Mouse (Mus musculus) adrenal gland, postnatal 4 days (tissue): ENCODE data around the gene Olfr235. TPM values are rescaled to one million over a fixed set of nuclear protein-coding genes. Genes with fewer than 3 reads are reported as not detected.
"Not testable (repeated sequence)": the region's sequence is repeated elsewhere in the genome, so short reads cannot be mapped to it uniquely, and the experiment has no call there.

Source experiments
- DNase-seq, 2 experiments: peaks; one replicate each; pipeline ENCODE4 v3.0.0; 2021 to 2022; ENCODE audit warnings: low spot score in 2 of 2, mixed read lengths in 2 of 2
- long read RNA-seq, 2 experiments: library from polyadenylated mRNA; stranded (forward); transcript quantifications; one replicate each; pipeline ENCODE4 v2.0.0; 2021
- total RNA-seq, 2 experiments: library from RNA; stranded (reverse); gene quantifications; 2 replicates each; pipeline ENCODE4 v1.2.3; 2021

Olfr235 gene
- not detected for total RNA-seq
- long read RNA-seq, experiment 1, result 0 reads
- long read RNA-seq, experiment 2, result 0 reads

DNA sequence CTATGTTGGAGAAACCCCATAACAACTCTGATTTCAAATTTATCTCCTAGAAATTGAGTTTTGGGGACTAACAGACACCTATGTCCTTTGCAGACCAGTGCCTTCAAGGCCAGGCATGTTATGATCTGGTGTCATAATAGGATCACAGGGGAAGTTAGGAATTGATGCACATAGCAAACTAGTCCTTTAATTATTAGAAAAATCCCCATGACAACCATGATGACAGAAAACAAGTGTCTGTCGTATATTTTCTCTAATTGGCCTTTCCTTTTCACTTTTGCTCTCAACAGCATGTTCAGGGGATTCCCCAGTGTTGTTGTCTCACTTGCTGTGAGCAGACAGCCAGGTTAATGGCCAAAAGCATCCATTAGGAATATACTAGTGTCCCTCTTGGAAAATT lies at the start of gene Olfr235:
Gene Olfr235 (plus strand): TSS at position 301 of the 400 bp plus-strand sequence.
- no peak for DNase-seq

DNA sequence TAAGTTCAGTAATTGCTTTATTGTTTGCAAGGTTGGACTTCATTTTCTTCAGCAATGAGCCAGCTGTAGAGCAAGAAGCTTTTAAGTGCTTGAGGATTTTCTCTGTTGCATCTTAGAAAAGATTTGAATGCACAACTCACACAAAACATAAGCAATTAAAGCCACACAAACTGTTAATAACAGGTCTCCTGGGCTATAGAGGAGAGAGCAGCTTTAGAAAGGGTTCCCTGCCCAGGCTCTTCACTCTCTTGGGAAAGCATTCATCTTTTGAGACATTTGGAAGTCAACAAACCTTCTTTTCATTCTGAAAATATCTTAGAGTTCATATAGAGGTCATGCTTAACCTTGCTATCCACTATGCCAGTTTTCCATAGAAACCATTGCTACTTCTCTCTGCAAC lies 28.3 kb upstream of the Olfr235 start, which contains the start of gene Olfr1432:
Gene Olfr1432 (minus strand): TSS at position 101 of the 400 bp plus-strand sequence.
- not testable (repeated sequence) for DNase-seq

DNA sequence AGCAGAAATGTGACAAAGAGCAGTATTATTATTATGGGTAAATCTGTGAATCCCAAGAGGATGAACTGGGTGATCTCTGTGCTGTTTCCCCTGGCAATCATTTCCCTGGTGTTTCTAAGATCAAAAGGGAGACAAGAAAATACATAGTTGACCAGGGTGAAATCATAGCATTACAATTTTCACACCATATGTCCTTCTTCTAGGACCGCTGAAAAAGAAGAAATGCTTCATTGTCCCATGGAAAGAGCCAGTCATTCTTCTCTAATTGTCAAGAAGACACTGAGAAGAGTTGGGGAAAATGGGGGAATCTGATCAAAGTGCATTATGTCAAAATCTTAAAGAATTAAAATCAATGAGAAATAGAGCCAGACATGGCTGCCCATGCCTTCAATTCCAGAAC lies 19.3 kb upstream of the Olfr235 start, which contains the start of gene Olfr262:
Gene Olfr262 (minus strand): TSS at position 101 of the 400 bp plus-strand sequence.
- DNase-seq, result no peak

DNA sequence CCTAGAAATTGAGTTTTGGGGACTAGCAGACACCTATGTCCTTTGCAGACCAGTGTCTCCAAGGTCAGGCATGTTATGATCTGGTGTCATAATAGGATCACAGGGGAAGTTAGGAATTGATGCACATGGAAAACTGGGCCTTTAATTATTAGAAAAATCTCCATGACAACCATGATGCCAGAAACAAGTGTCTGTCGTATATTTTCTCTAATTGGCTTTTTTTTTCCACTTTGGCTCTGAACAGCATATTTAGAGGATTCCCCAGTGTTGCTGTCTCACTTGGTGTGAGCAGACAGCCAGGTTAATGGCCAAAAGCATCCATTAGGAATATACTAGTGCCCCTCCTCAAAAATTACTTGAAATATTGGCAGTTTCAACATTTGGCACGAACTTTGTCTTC lies 18.7 kb downstream of the Olfr235 start, which contains the start of gene Olfr1434:
Gene Olfr1434 (plus strand): TSS at position 301 of the 400 bp plus-strand sequence.
- DNase-seq, result no peak

DNA sequence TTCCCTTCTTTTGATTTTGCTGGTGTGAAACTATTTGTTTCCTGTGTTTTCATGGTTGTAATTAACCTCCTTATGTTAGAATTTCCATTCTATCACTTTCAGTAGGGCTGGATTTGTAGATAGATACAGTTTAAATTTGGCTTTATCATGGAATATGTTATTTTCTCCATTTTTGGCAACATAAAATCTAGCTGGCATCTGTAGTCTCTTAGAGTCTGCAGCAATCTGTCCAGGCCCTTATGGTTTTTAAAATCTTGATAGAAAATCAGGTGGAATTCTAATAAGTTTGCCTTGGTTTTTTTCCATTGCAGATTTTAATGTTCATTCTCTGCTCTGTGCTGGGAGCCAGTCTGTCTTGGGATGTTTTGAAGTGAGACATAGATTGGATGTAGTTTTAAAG lies 32.1 kb downstream of the Olfr235 start:
- DNase-seq, result no peak

DNA sequence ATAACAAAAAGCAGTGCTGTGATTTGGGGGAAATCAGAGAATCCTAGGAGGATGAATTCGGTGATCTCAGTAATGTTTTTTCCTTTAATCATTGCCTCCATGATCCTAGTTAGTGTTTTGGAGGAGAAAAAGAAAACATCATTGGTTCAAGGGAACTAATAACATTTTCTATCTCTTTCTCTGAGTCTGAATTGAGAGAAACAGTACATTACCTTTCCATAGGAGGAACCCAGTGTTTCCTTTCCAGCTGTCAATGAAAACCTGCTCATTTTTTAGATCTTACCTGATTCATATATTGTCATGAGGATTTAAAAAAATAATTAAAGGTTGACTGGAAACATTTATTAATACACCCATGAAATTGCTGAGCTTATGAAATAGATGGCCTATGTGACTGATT lies 38.2 kb downstream of the Olfr235 start, which contains the start of gene Olfr1436:
Gene Olfr1436 (minus strand): TSS at position 101 of the 400 bp plus-strand sequence.
- not testable (repeated sequence) for DNase-seq

Other genes starting within 250 kb of the Olfr235 start
- not detected for gene Olfr1423, start 219.7 kb upstream of the Olfr235 start, total RNA-seq
- gene Olfr1424, start 198.3 kb upstream of the Olfr235 start, total RNA-seq, result not detected
- not detected for gene Olfr1425, start 183.3 kb upstream of the Olfr235 start, total RNA-seq
- gene Olfr1426, start 169.0 kb upstream of the Olfr235 start, total RNA-seq, result not detected
- gene Olfr1427, start 157.7 kb upstream of the Olfr235 start, total RNA-seq, result not detected
- gene Olfr1428, start 145.1 kb upstream of the Olfr235 start, total RNA-seq, result not detected
- gene Olfr76, start 137.8 kb upstream of the Olfr235 start, total RNA-seq, result not detected
- gene Olfr1555-ps1, start 90.9 kb upstream of the Olfr235 start, total RNA-seq, result not detected
- gene Olfr1431, start 60.4 kb upstream of the Olfr235 start, total RNA-seq, result not detected
- not detected for gene Olfr1432, start 28.4 kb upstream of the Olfr235 start, total RNA-seq
- gene Olfr262, start 19.4 kb upstream of the Olfr235 start, total RNA-seq, result not detected
- not detected for gene Olfr1434, start 18.8 kb downstream of the Olfr235 start, total RNA-seq
- gene Olfr1436, start 38.1 kb downstream of the Olfr235 start, total RNA-seq, result not detected
- gene Olfr1437, start 64.1 kb downstream of the Olfr235 start, total RNA-seq, result not detected
- gene Olfr1438-ps1, start 74.9 kb downstream of the Olfr235 start, total RNA-seq, result not detected
- not detected for gene Olfr1440, start 126.2 kb downstream of the Olfr235 start, total RNA-seq
- not detected for gene Olfr1441, start 156.4 kb downstream of the Olfr235 start, total RNA-seq
- gene Pfpl, start 166.9 kb downstream of the Olfr235 start, total RNA-seq, result not detected
- gene Mpeg1, start 199.7 kb downstream of the Olfr235 start, total RNA-seq, result 10 to 100 TPM; 22.3 to 23.5 TPM
- gene Dtx4, start 240.4 kb downstream of the Olfr235 start, total RNA-seq, result 10 to 100 TPM; 32.1 to 33.4 TPM